Mouse (Mus musculus): ENCODE results near the gene Rala. TPM values are rescaled to one million over a fixed set of nuclear protein-coding genes. Genes with fewer than 3 reads are reported as not detected.

The Rala gene
- polyA plus RNA-seq, 1 experiment = 70.5 TPM

GRCm38 (mm10) chr13:17832940-17833339 is 111.1 kb downstream of the Rala start:
- H3K4me3 ChIP-seq (ENCODE audit: low read depth, low read length) = no peak overlapping the region

More at GRCm38 (mm10) chr13:17832940-17833339, 111.1 kb downstream of the Rala start:
- no peaks in the 10 kb centered on the region for H3K36me3 ChIP-seq (ENCODE audit: control insufficient read depth, insufficient read depth, low read length, poor library complexity, severe bottlenecking)
- no peak overlapping the region for H3K9ac ChIP-seq (ENCODE audit: low read depth, poor library complexity, severe bottlenecking)
- H3K27me3 ChIP-seq (ENCODE audit: control insufficient read depth, insufficient read depth, low read length, poor library complexity, severe bottlenecking) = no peaks in the 10 kb centered on the region
- no peak overlapping the region for H3K27ac ChIP-seq (ENCODE audit: insufficient read depth, low read length)
- no peak for TF ChIP-seq POLR2A (IDR thresholded peaks at IDR 0.05; ENCODE audit: insufficient read depth, low read length)
- no peak for TF ChIP-seq CTCF (IDR thresholded peaks at IDR 0.05; ENCODE audit: low read depth, low read length)
- TF ChIP-seq EP300 (IDR thresholded peaks at IDR 0.05; ENCODE audit: insufficient read depth, low read depth, low read length) = no peak
- no peaks in the 10 kb centered on the region for H3K4me1 ChIP-seq (ENCODE audit: control insufficient read depth, insufficient read depth, low read length)
- H3K9me3 ChIP-seq (replicated peaks; ENCODE audit: control insufficient read depth, insufficient read depth, low read length, poor library complexity, severe bottlenecking) = no peaks in the 10 kb centered on the region

Other genes with a start within 250 kb of the Rala start
- gene Mplkip, start 249.0 kb downstream of the Rala start, polyA plus RNA-seq (2011; ENCODE audit: insufficient read depth, insufficient read length, low read depth, missing spikeins) = 66.0 and 71.8 TPM in 2 replicates
- gene Sugct, start 248.7 kb downstream of the Rala start, polyA plus RNA-seq (2011; ENCODE audit: insufficient read depth, insufficient read length, low read depth, missing spikeins) = 2.3 and 2.8 TPM in 2 replicates
- 69.2 and 77.8 TPM in 2 replicates for gene Cdk13, start 139.1 kb downstream of the Rala start, polyA plus RNA-seq (2011; ENCODE audit: insufficient read depth, insufficient read length, low read depth, missing spikeins)
- gene Yae1d1, start 49.1 kb upstream of the Rala start, polyA plus RNA-seq (2011; ENCODE audit: insufficient read depth, insufficient read length, low read depth, missing spikeins) = 30.3 and 37.4 TPM in 2 replicates